Mouse (Mus musculus): ENCODE data around the gene Abcg5. TPM values are rescaled to one million over a fixed set of nuclear protein-coding genes. Genes with fewer than 3 reads are reported as not detected.

Gene Abcg5
- total RNA-seq (2012; rRNA removed) (not detected in 2 replicates), polyA plus RNA-seq (2012; ENCODE audit: insufficient read depth in 1 of 2, insufficient read length in 2 of 2, low read depth in 1 of 2, low replicate concordance in 2 of 2, missing spikeins in 1 of 2) (not detected)

GRCm38 (mm10) chr17:84682734-84683717 lies at the start of gene Abcg5:
Abcg5 (minus strand) TSS chr17:84683011.
- Histone ChIP-seq H3K79me2 (ENCODE audit: control insufficient read depth, insufficient read depth, low read length, poor library complexity) (no peaks in the 10 kb centered on the region), H3K27ac (ENCODE audit: control insufficient read depth, low read depth, low read length) (no peak within 1 kb of the TSS), H3K9ac (ENCODE audit: control insufficient read depth, low read depth, low read length, poor library complexity, severe bottlenecking) (no peak within 1 kb of the TSS), H3K36me3 (ENCODE audit: control insufficient read depth in 1 of 2, insufficient read depth in 2 of 2, low read length in 2 of 2) (no peaks in the 10 kb centered on the region), H3K4me1 (ENCODE audit: control insufficient read depth in 1 of 2, insufficient read depth in 2 of 2, low read length in 2 of 2) (no peaks in the 10 kb centered on the region), H3K4me3 (ENCODE audit: control insufficient read depth in 1 of 2, insufficient read depth in 1 of 2, low read depth in 2 of 2, low read length in 2 of 2) (no peak within 1 kb of the TSS), H3K27me3 (ENCODE audit: control insufficient read depth in 1 of 2, insufficient read depth in 2 of 2, low read length in 2 of 2) (peaks cover 0 to 4% of the 10 kb centered on the region in 2 experiments; a peak in 2 of 4 replicates), H3K9me3 (replicated peaks; ENCODE audit: insufficient read depth, low read length) (no peaks in the 10 kb centered on the region)
- no peak for TF ChIP-seq ZMIZ1 (IDR thresholded peaks at IDR 0.05; ENCODE audit: low read depth, low read length)
- no peak for TF ChIP-seq GATA1 (IDR thresholded peaks at IDR 0.05; ENCODE audit: low read depth, low read length)
- no peak for TF ChIP-seq CHD2 (IDR thresholded peaks at IDR 0.05; ENCODE audit: low read length)
- no peak for TF ChIP-seq HCFC1 (IDR thresholded peaks at IDR 0.05; ENCODE audit: low read depth, low read length)
- TF ChIP-seq RAD21 (IDR thresholded peaks at IDR 0.05; ENCODE audit: low read depth, low read length): no peak
- TF ChIP-seq MAX (IDR thresholded peaks at IDR 0.05; ENCODE audit: low read length): no peak
- no peak for TF ChIP-seq MYB (IDR thresholded peaks at IDR 0.05; ENCODE audit: low read depth, low read length)
- no peak for TF ChIP-seq POLR2AphosphoS2 (IDR thresholded peaks at IDR 0.05; ENCODE audit: low read length)
- TF ChIP-seq ZKSCAN1 (IDR thresholded peaks at IDR 0.05; ENCODE audit: low read depth, low read length): no peak
- no peak for TF ChIP-seq ELF1 (IDR thresholded peaks at IDR 0.05; ENCODE audit: low read depth, low read length)
- TF ChIP-seq RCOR1 (IDR thresholded peaks at IDR 0.05; ENCODE audit: low read depth, low read length): no peak
- no peak for TF ChIP-seq GABPA (IDR thresholded peaks at IDR 0.05; ENCODE audit: low read depth, low read length)
- TF ChIP-seq CHD1 (IDR thresholded peaks at IDR 0.05; ENCODE audit: low read depth, low read length): no peak
- no peak for TF ChIP-seq ETS1 (IDR thresholded peaks at IDR 0.05; ENCODE audit: low read depth, low read length)
- TF ChIP-seq E2F4 (IDR thresholded peaks at IDR 0.05; ENCODE audit: borderline replicate concordance, low read depth, low read length): no peak
- no peak for TF ChIP-seq TAL1 (IDR thresholded peaks at IDR 0.05; ENCODE audit: low read length)
- TF ChIP-seq BHLHE40 (IDR thresholded peaks at IDR 0.05; ENCODE audit: borderline replicate concordance, low read depth, low read length): no peak
- no peak for TF ChIP-seq SIN3A (IDR thresholded peaks at IDR 0.05; ENCODE audit: low read length)
- no peak for TF ChIP-seq SMC3 (IDR thresholded peaks at IDR 0.05; ENCODE audit: low read depth, low read length)
- TF ChIP-seq NRF1 (IDR thresholded peaks at IDR 0.05; ENCODE audit: insufficient read depth, low read depth, low read length, poor library complexity, severe bottlenecking): no peak
- DNase-seq (ENCODE audit: low read depth, low spot score): no peak

Measured in MEL (cell line).